Comparison of ENCODE assay signal across 33 mouse cellular contexts in genomic region chr5:18000185-18000584, GRCm38 (mm10). TPM values are rescaled to one million over a fixed set of nuclear protein-coding genes. Genes with fewer than 3 reads are reported as not detected.
DNase-seq lines count a peak whose midpoint lies in the region; ATAC-seq and TF ChIP-seq lines count a peak whose summit lies in the region.
"Had no signal": no experiment of that assay in that cellular context is flagged by ENCODE, and none has a peak within 500 bp of the region (broad histone marks: within the 10 kb centered on the region; RNA-seq: fewer than 3 reads in every experiment).

No protein-coding gene starts in this region.

- no peak for TF ChIP-seq CTCF in gastrocnemius, adult 2 months (IDR thresholded peaks at IDR 0.05)
- TF ChIP-seq CTCF in Patski (IDR thresholded peaks at IDR 0.05), result no peak

- ATAC-seq in Patski, result peak; percentile 16
- no peak for ATAC-seq in inflammation-experienced regulatory T-cells, adult 6 months
- ATAC-seq: forebrain, embryonic 14.5 days had no signal

- CTCF ChIA-PET in Patski (lab: Charles Lee), result no interaction called here

- in situ Hi-C loops in Patski (cut with MboI; ENCODE audit: low pct_unique_long_range_greater_than_20kb), result no loop called here

- H3K4me3 ChIP-seq in gastrocnemius, adult 2 months, result no peak overlapping the region
- H3K4me3 ChIP-seq in macrophage (ENCODE audit: inconsistent target), result no peak overlapping the region
- H3K4me3 ChIP-seq: embryonic facial prominence, embryonic 13.5 days; erythroblast, embryonic 14.5 days; heart, embryonic 15.5 days; megakaryocyte, embryonic 14.5 days; neural tube, embryonic 12.5 days had no signal

- intact Hi-C loops in gastrocnemius, adult 2 months (cut with DNase I), result no loop called here

- POLR2A ChIA-PET in Patski (lab: Charles Lee), result no interaction called here

- 27% methylated on average over 4 of the region's 6 CpGs for WGBS in macrophage (ENCODE audit: missing documents)

- peaks cover 7% of the 10 kb centered on the region for H3K27me3 ChIP-seq in Patski
- H3K27me3 ChIP-seq: embryonic facial prominence, embryonic 13.5 days; heart, embryonic 15.5 days; megakaryocyte, embryonic 14.5 days; neural tube, embryonic 12.5 days had no signal

- DNase-seq in gastrocnemius, adult 2 months, result no peak
- DNase-seq in gastrocnemius, adult 8-10 months (ENCODE audit: low spot score in 2 of 2), result no peak
- DNase-seq in 3T3-L1 (ENCODE audit: low read depth, low spot score) (peak; percentile 39), Patski (ENCODE audit: low read depth, low spot score) (no peak)
- DNase-seq in cerebellum, adult 11-12 months, result no peak
- DNase-seq in cerebellum, adult 9-11 months, result no peak
- DNase-seq: cerebellum, adult 18-20 months; cerebellum, postnatal 25 days; embryo, embryonic 11 days; gastrocnemius, postnatal 14 days; heart, adult 18-20 months; heart, postnatal 36 days; kidney, adult 8-10 months; kidney, postnatal 10 days; lung, adult 2 months; midbrain, embryonic 14.5 days; right cerebral cortex, postnatal 25 days; spleen, adult 18-20 months had no signal

- no peaks in the 10 kb centered on the region for H3K36me3 ChIP-seq in macrophage (ENCODE audit: inconsistent target)
- H3K36me3 ChIP-seq: embryonic facial prominence, embryonic 13.5 days; heart, embryonic 15.5 days; neural tube, embryonic 12.5 days had no signal

- H3K27ac ChIP-seq in gastrocnemius, adult 2 months, result peak overlapping the region; percentile 16
- peak overlapping the region; percentile 80 for H3K27ac ChIP-seq in macrophage
- H3K27ac ChIP-seq: embryonic facial prominence, embryonic 13.5 days; heart, embryonic 15.5 days; hindbrain, embryonic 14.5 days; neural tube, embryonic 12.5 days had no signal

- no peaks in the 10 kb centered on the region for H3K79me2 ChIP-seq in macrophage (ENCODE audit: inconsistent target)

RNA-seq across cellular contexts. Expression of gene Gnat3, which starts 37.8 kb away (rescaled TPM):
- total RNA-seq in gastrocnemius, adult 2 months (2021), result under 1 TPM in 1 of 2 experiments, not detected in 1; 0.17 TPM
- under 1 TPM in 1 of 4 experiments, not detected in 3; 0.20 TPM for total RNA-seq in gastrocnemius, adult 8-10 months (2022)
- not detected for polyA plus RNA-seq in Patski (2021)
- total RNA-seq in macrophage (2018; cell fraction: chromatin; rRNA removed), result under 1 TPM in 1 of 26 experiments, not detected in 25; 0.56 TPM
- total RNA-seq in macrophage (2018; cell fraction: cytosol; rRNA removed), result under 1 TPM in 17 of 26 experiments, not detected in 9; 0.10 to 0.61 (median 0.20) TPM
- under 1 TPM in 4 of 26 experiments, not detected in 22; 0.36 to 0.89 (median 0.55) TPM for total RNA-seq in macrophage (2018; cell fraction: nucleus; rRNA removed)
- 0.44 to 2.6 TPM in 2 of 3 replicates, not detected in the other for polyA plus RNA-seq in macrophage (2018)
- not detected for polyA plus RNA-seq in inflammation-experienced regulatory T-cells, adult 6 months (2017; shearing (Covaris generic))
- total RNA-seq: layer of hippocampus, postnatal 25 days; MEL had no signal
- polyA plus RNA-seq: embryonic facial prominence, embryonic 13.5 days; erythroblast, embryonic 14.5 days; forebrain, embryonic 14.5 days; heart, embryonic 15.5 days; hindbrain, embryonic 14.5 days; intestine, embryonic 14.5 days; limb, embryonic 11.5 days; liver, embryonic 11.5 days; lung, adult 2 months; midbrain, embryonic 14.5 days; urinary bladder, adult 2 months had no signal
